Mouse (Mus musculus): Measurements from ENCODE around the gene Tstd3. TPM values are rescaled to one million over a fixed set of nuclear protein-coding genes. Genes with fewer than 3 reads are reported as not detected.
"Not testable (repeated sequence)": the region's sequence is repeated elsewhere in the genome, so short reads cannot be mapped to it uniquely, and the experiment has no call there.

Gene Tstd3
- polyA plus RNA-seq, 1 experiment: 6.4 TPM

DNA sequence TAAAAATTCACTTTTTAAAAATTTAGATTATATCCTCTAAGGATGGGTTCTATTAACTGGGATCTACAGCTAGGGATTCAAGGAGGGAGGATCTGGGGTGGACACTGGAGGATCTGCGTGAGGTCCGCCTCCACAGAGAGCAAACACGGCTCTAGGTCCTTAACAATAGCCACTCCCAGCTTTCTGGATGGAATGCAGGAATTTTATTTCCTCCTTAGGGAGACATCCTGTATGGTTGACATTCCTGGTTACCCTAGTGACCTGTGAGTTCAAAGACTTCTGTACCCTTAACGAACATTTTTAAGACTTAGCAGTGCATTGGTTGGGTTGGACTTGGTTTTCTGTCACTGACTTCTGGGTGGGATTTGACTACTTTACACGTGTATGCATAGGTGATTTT is 21.3 kb downstream of the Tstd3 start:
- TF ChIP-seq FOSL1 (IDR thresholded peaks at IDR 0.05; ENCODE audit: insufficient read depth, low read length, poor library complexity, severe bottlenecking) (no peak), MAX (IDR thresholded peaks at IDR 0.05) (no peak), CEBPB (IDR thresholded peaks at IDR 0.05; ENCODE audit: low read depth) (no peak), MYOD1 (IDR thresholded peaks at IDR 0.05; ENCODE audit: control insufficient read depth, insufficient read length, low read depth) (no peak), USF1 (IDR thresholded peaks at IDR 0.05; ENCODE audit: low read depth) (no peak), MYOG (IDR thresholded peaks at IDR 0.05; ENCODE audit: control insufficient read depth, extremely low read depth, insufficient read length) (no peak), CTCF (IDR thresholded peaks at IDR 0.05; ENCODE audit: control insufficient read depth, insufficient read depth, insufficient read length) (no peak)
- Histone ChIP-seq H3K79me2 (ENCODE audit: control insufficient read depth, insufficient read depth) (no peaks in the 10 kb centered on the region), H3K79me3 (ENCODE audit: low read depth) (no peaks in the 10 kb centered on the region), H3K27me3 (ENCODE audit: control insufficient read depth, insufficient read depth, insufficient read length) (no peaks in the 10 kb centered on the region), H3K4me3 (ENCODE audit: insufficient read depth, poor library complexity, severe bottlenecking) (no peak overlapping the region), H3ac (ENCODE audit: control insufficient read depth, insufficient read length, low read depth) (no peak overlapping the region), H3K36me3 (ENCODE audit: control insufficient read depth, insufficient read depth) (peaks cover 68% of the 10 kb centered on the region)

DNA sequence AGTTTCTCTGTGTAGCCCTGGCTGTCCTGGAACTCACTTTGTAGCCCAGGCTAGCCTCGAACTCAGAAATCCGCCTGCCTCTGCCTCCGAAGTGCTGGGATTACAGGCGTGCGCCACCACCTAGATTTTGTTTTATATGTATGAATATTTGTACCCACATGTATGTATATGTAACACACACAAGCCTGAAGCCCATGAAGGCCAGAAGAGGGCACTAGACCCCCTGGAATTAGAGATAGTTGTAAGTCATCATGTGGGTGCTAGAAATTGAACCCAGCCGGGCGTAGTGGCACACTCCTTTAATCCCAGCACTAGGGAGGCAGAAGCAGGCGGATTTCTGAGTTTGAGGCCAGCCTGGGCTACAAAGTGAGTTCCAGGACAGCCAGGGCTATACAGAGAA is 22.9 kb downstream of the Tstd3 start:
- not testable (repeated sequence) for H3K27me3 ChIP-seq (ENCODE audit: control insufficient read depth, insufficient read depth, insufficient read length); H3K4me3 ChIP-seq (ENCODE audit: insufficient read depth, poor library complexity, severe bottlenecking); H3ac ChIP-seq (ENCODE audit: control insufficient read depth, insufficient read length, low read depth); H3K79me2 ChIP-seq (ENCODE audit: control insufficient read depth, insufficient read depth); H3K79me3 ChIP-seq (ENCODE audit: low read depth)
- peaks cover 73% of the 10 kb centered on the region for H3K36me3 ChIP-seq (ENCODE audit: control insufficient read depth, insufficient read depth)

GRCm38 (mm10) chr4:21739169-21739568 is 27.8 kb downstream of the Tstd3 start:
- TF ChIP-seq MAX (IDR thresholded peaks at IDR 0.05) (no peak), MYOD1 (IDR thresholded peaks at IDR 0.05; ENCODE audit: control insufficient read depth, insufficient read length, low read depth) (no peak), CEBPB (IDR thresholded peaks at IDR 0.05; ENCODE audit: low read depth) (no peak), FOSL1 (IDR thresholded peaks at IDR 0.05; ENCODE audit: insufficient read depth, low read length, poor library complexity, severe bottlenecking) (no peak), CTCF (IDR thresholded peaks at IDR 0.05; ENCODE audit: control insufficient read depth, insufficient read depth, insufficient read length) (no peak), USF1 (IDR thresholded peaks at IDR 0.05; ENCODE audit: low read depth) (no peak), MYOG (IDR thresholded peaks at IDR 0.05; ENCODE audit: control insufficient read depth, extremely low read depth, insufficient read length) (no peak)
- H3K36me3 ChIP-seq (ENCODE audit: control insufficient read depth, insufficient read depth): peaks cover 54% of the 10 kb centered on the region

GRCm38 (mm10) chr4:21727615-21728165 is 39.3 kb downstream of the Tstd3 start, which contains the start of gene Ccnc:
Gene Ccnc, plus strand, starts transcription at chr4:21727701.
- TF ChIP-seq MYOD1 (IDR thresholded peaks at IDR 0.05; ENCODE audit: control insufficient read depth, insufficient read length, low read depth): no peak
- TF ChIP-seq CEBPB (IDR thresholded peaks at IDR 0.05; ENCODE audit: low read depth): no peak
- TF ChIP-seq USF1 (IDR thresholded peaks at IDR 0.05; ENCODE audit: low read depth): no peak
- no peak for TF ChIP-seq MYOG (IDR thresholded peaks at IDR 0.05; ENCODE audit: control insufficient read depth, extremely low read depth, insufficient read length)
- no peak for TF ChIP-seq CTCF (IDR thresholded peaks at IDR 0.05; ENCODE audit: control insufficient read depth, insufficient read depth, insufficient read length)
- no peak for TF ChIP-seq FOSL1 (IDR thresholded peaks at IDR 0.05; ENCODE audit: insufficient read depth, low read length, poor library complexity, severe bottlenecking)
- no peak for TF ChIP-seq MAX (IDR thresholded peaks at IDR 0.05)

More at GRCm38 (mm10) chr4:21739169-21739568, 27.8 kb downstream of the Tstd3 start:
- Histone ChIP-seq H3ac (ENCODE audit: control insufficient read depth, insufficient read length, low read depth) (no peak overlapping the region), H3K27me3 (ENCODE audit: control insufficient read depth, insufficient read depth, insufficient read length) (no peaks in the 10 kb centered on the region), H3K4me3 (ENCODE audit: insufficient read depth, poor library complexity, severe bottlenecking) (no peak overlapping the region), H3K79me3 (ENCODE audit: low read depth) (no peaks in the 10 kb centered on the region), H3K79me2 (ENCODE audit: control insufficient read depth, insufficient read depth) (peaks cover 7% of the 10 kb centered on the region)

GRCm38 (mm10) chr4:21726912-21727614 is 39.9 kb downstream of the Tstd3 start:
- H3K36me3 ChIP-seq (ENCODE audit: control insufficient read depth, insufficient read depth): peaks cover 7% of the 10 kb centered on the region
- H3ac ChIP-seq (ENCODE audit: control insufficient read depth, insufficient read length, low read depth): no peak overlapping the region
- no peak for TF ChIP-seq MYOG (IDR thresholded peaks at IDR 0.05; ENCODE audit: control insufficient read depth, extremely low read depth, insufficient read length)
- peak overlapping the region; percentile 80 for H3K4me3 ChIP-seq (ENCODE audit: insufficient read depth, poor library complexity, severe bottlenecking)
- no peaks in the 10 kb centered on the region for H3K27me3 ChIP-seq (ENCODE audit: control insufficient read depth, insufficient read depth, insufficient read length)
- H3K79me3 ChIP-seq (ENCODE audit: low read depth): peaks cover 20% of the 10 kb centered on the region
- H3K79me2 ChIP-seq (ENCODE audit: control insufficient read depth, insufficient read depth): peaks cover 35% of the 10 kb centered on the region

More at GRCm38 (mm10) chr4:21727615-21728165, 39.3 kb downstream of the Tstd3 start, which contains the start of gene Ccnc:
- Histone ChIP-seq H3ac (ENCODE audit: control insufficient read depth, insufficient read length, low read depth) (peak within 1 kb of the TSS; percentile 78), H3K4me3 (ENCODE audit: insufficient read depth, poor library complexity, severe bottlenecking) (peak within 1 kb of the TSS; percentile 80), H3K79me2 (ENCODE audit: control insufficient read depth, insufficient read depth) (peaks cover 35% of the 10 kb centered on the region), H3K27me3 (ENCODE audit: control insufficient read depth, insufficient read depth, insufficient read length) (no peaks in the 10 kb centered on the region), H3K36me3 (ENCODE audit: control insufficient read depth, insufficient read depth) (peaks cover 7% of the 10 kb centered on the region), H3K79me3 (ENCODE audit: low read depth) (peaks cover 20% of the 10 kb centered on the region)

- TF ChIP-seq MAX (IDR thresholded peaks at IDR 0.05) (no peak), FOSL1 (IDR thresholded peaks at IDR 0.05; ENCODE audit: insufficient read depth, low read length, poor library complexity, severe bottlenecking) (no peak), CTCF (IDR thresholded peaks at IDR 0.05; ENCODE audit: control insufficient read depth, insufficient read depth, insufficient read length) (no peak), USF1 (IDR thresholded peaks at IDR 0.05; ENCODE audit: low read depth) (no peak), CEBPB (IDR thresholded peaks at IDR 0.05; ENCODE audit: low read depth) (no peak), MYOG (IDR thresholded peaks at IDR 0.05; ENCODE audit: control insufficient read depth, extremely low read depth, insufficient read length) (no peak), MYOD1 (IDR thresholded peaks at IDR 0.05; ENCODE audit: control insufficient read depth, insufficient read length, low read depth) (no peak)
- H3K79me2 ChIP-seq (ENCODE audit: control insufficient read depth, insufficient read depth): peaks cover 6% of the 10 kb centered on the region
- peaks cover 3% of the 10 kb centered on the region for H3K27me3 ChIP-seq (ENCODE audit: control insufficient read depth, insufficient read depth, insufficient read length)
- no peak overlapping the region for H3K4me3 ChIP-seq (ENCODE audit: insufficient read depth, poor library complexity, severe bottlenecking)
- no peak overlapping the region for H3ac ChIP-seq (ENCODE audit: control insufficient read depth, insufficient read length, low read depth)
- no peaks in the 10 kb centered on the region for H3K36me3 ChIP-seq (ENCODE audit: control insufficient read depth, insufficient read depth)
- peaks cover under 1% of the 10 kb centered on the region for H3K79me3 ChIP-seq (ENCODE audit: low read depth)
These were observed 44.2 kb downstream of the Tstd3 start for GRCm38 (mm10) chr4:21722752-21723334.
